21 mouse cellular contexts compared by ENCODE assay signal in the genomic region with DNA sequence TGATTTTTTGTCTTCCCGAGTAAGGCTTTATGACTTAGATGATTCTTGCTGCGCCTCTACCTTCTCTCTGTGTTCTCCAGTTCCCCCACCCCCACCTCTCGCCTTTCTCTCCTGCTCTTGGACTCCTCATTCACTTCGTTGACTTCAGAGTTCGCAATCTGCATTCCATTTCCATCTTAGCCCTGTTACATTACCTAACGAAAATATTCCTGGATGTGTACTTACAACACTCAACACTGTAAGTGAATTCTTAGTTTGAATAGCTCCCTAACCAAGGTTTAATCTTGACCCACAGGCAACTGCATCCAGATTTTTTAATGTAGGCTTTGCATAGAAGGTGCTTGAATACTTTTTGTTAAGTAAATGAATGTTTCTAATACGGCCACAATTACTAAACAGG.
"Had no signal": no experiment of that assay in that cellular context is flagged by ENCODE, and none has a peak within 500 bp of the region (broad histone marks: within the 10 kb centered on the region; RNA-seq: fewer than 3 reads in every experiment).

No protein-coding gene starts in this region.

- H3K27me3 ChIP-seq: heart, embryonic 12.5 days; hindbrain, embryonic 12.5 days; intestine, embryonic 15.5 days; limb, embryonic 12.5 days had no signal

- H3K9me3 ChIP-seq: heart, embryonic 10.5 days; heart, embryonic 12.5 days; hindbrain, embryonic 10.5 days; hindbrain, embryonic 12.5 days; intestine, embryonic 15.5 days; limb, embryonic 10.5 days; limb, embryonic 12.5 days had no signal

- H3K9ac ChIP-seq: heart, embryonic 12.5 days; hindbrain, embryonic 12.5 days; hindbrain, embryonic 14.5 days; intestine, embryonic 15.5 days; limb, embryonic 12.5 days had no signal

- H3K4me2 ChIP-seq: heart, embryonic 12.5 days; hindbrain, embryonic 12.5 days; hindbrain, embryonic 14.5 days; intestine, embryonic 15.5 days; limb, embryonic 12.5 days; liver, embryonic 11.5 days had no signal

- ATAC-seq: hindbrain, embryonic 16.5 days; inflammation-experienced regulatory T-cells, adult 6 months; intestine, embryonic 15.5 days; intestine, postnatal 0 days had no signal

- DNase-seq: gastrocnemius, postnatal 10 days; gastrocnemius, postnatal 25 days; heart, postnatal 4 days; kidney, adult 18-20 months; kidney, adult 8-10 months; kidney, postnatal 25 days; layer of hippocampus, adult 9-11 months; liver had no signal

- H3K27ac ChIP-seq: heart, embryonic 10.5 days; hindbrain, embryonic 10.5 days; hindbrain, embryonic 12.5 days; hindbrain, embryonic 14.5 days; intestine, embryonic 15.5 days; limb, embryonic 10.5 days; limb, embryonic 12.5 days had no signal

- H3K4me3 ChIP-seq: heart, embryonic 10.5 days; heart, embryonic 12.5 days; hindbrain, embryonic 10.5 days; hindbrain, embryonic 12.5 days; intestine, embryonic 15.5 days; left cerebral cortex, adult 2 months; limb, embryonic 10.5 days; limb, embryonic 12.5 days had no signal

- H3K36me3 ChIP-seq: heart, embryonic 10.5 days; heart, embryonic 12.5 days; hindbrain, embryonic 10.5 days; hindbrain, embryonic 12.5 days; intestine, embryonic 15.5 days; limb, embryonic 10.5 days; limb, embryonic 12.5 days had no signal
